Mouse (Mus musculus) ovary, postnatal 36 days (tissue): ENCODE data around the gene Fam193a.

Experiments
- DNase-seq: peaks from one replicate; pipeline ENCODE4 v3.0.0; 2022; ENCODE audit warnings: low spot score, mixed read lengths

Gene Fam193a

GRCm38 (mm10) chr5:34369341-34370021, at the start of gene Fam193a:
TSS of gene Fam193a (plus strand) at chr5:34369933.
- peak; percentile 98 for DNase-seq

GRCm38 (mm10) chr5:34321236-34321635, 48.5 kb upstream of the Fam193a start:
- DNase-seq = no peak

- DNase-seq = no peak
Measured at GRCm38 (mm10) chr5:34325286-34325685, 44.4 kb upstream of the Fam193a start.

GRCm38 (mm10) chr5:34326249-34326691, 43.5 kb upstream of the Fam193a start:
- no peak for DNase-seq

GRCm38 (mm10) chr5:34326875-34327576, 42.7 kb upstream of the Fam193a start:
- peak; percentile 48 for DNase-seq

- DNase-seq = no peak
Measured at GRCm38 (mm10) chr5:34330136-34330535, 39.6 kb upstream of the Fam193a start.

GRCm38 (mm10) chr5:34334081-34334480, 35.7 kb upstream of the Fam193a start:
- DNase-seq = no peak

- no peak for DNase-seq
Measured at GRCm38 (mm10) chr5:34335539-34336096, 34.1 kb upstream of the Fam193a start.

- peak; percentile 97 for DNase-seq
Measured at GRCm38 (mm10) chr5:34336097-34336774, 33.5 kb upstream of the Fam193a start, which contains the start of gene Rnf4. TSS of gene Rnf4 (plus strand) at chr5:34336289.

GRCm38 (mm10) chr5:34336775-34337450, 32.8 kb upstream of the Fam193a start:
- DNase-seq = peak; percentile 69

GRCm38 (mm10) chr5:34340246-34340645, 29.5 kb upstream of the Fam193a start:
- DNase-seq = no peak

- DNase-seq = no peak
Measured at GRCm38 (mm10) chr5:34352084-34352631, 17.6 kb upstream of the Fam193a start.

- DNase-seq = no peak
Measured at GRCm38 (mm10) chr5:34360261-34360660, 9.5 kb upstream of the Fam193a start.

- DNase-seq = no peak
Measured at GRCm38 (mm10) chr5:34363115-34363514, 6.6 kb upstream of the Fam193a start.

GRCm38 (mm10) chr5:34368551-34369290, 1.0 kb upstream of the Fam193a start:
- no peak for DNase-seq

- DNase-seq = peak; percentile 46
Measured at GRCm38 (mm10) chr5:34370022-34370823, 490 bp downstream of the Fam193a start.

- DNase-seq = no peak
Measured at GRCm38 (mm10) chr5:34370840-34371239, 1.1 kb downstream of the Fam193a start.

- DNase-seq = no peak
Measured at GRCm38 (mm10) chr5:34372141-34372540, 2.4 kb downstream of the Fam193a start.

- DNase-seq = no peak
Measured at GRCm38 (mm10) chr5:34372541-34372940, 2.8 kb downstream of the Fam193a start.

GRCm38 (mm10) chr5:34378787-34379186, 9.1 kb downstream of the Fam193a start:
- no peak for DNase-seq
